Mouse (Mus musculus) embryonic fibroblast, embryonic 13.5 days (primary cell): ENCODE measurements around the gene Gm20388. TPM values are rescaled to one million over a fixed set of nuclear protein-coding genes. Genes with fewer than 3 reads are reported as not detected.
"Not testable (repeated sequence)": the region's sequence is repeated elsewhere in the genome, so short reads cannot be mapped to it uniquely, and the experiment has no call there.

Source experiments
- H3K27ac ChIP-seq: 2 replicates; pipeline ENCODE4 v1.5.1; 2012; ENCODE audit warnings: low read length, control low read depth, inconsistent platforms; ENCODE audit not compliant: insufficient read depth
- H3K4me1 ChIP-seq: 2 replicates; pipeline ENCODE4 v1.6.1; 2011; ENCODE audit warnings: low read length; ENCODE audit not compliant: control insufficient read depth, insufficient read depth
- H3K4me3 ChIP-seq: 2 replicates; pipeline ENCODE4 v1.5.1; 2011; ENCODE audit warnings: mild to moderate bottlenecking, control low read depth, low read length; ENCODE audit not compliant: insufficient read depth
- CTCF ChIP-seq: IDR thresholded peaks from 2 replicates; pipeline ENCODE4 v1.5.1; 2011; ENCODE audit warnings: mild to moderate bottlenecking, control low read depth, low read length, moderate library complexity, borderline replicate concordance; ENCODE audit not compliant: insufficient read depth
- POLR2A ChIP-seq: IDR thresholded peaks from 2 replicates; pipeline ENCODE4 v1.6.1; 2011; ENCODE audit warnings: low read depth, mild to moderate bottlenecking, control low read depth, low read length, moderate library complexity
- polyA plus RNA-seq: library from polyadenylated mRNA; stranded (reverse); fragments of >200 nt; gene quantifications from 2 replicates; pipeline ENCODE4 v1.2.4, GENCODE M21; 2011; ENCODE audit warnings: low read depth; ENCODE audit not compliant: missing spikeins, insufficient read length

Gene Gm20388
- polyA plus RNA-seq, 1 experiment: 82.8 TPM

DNA sequence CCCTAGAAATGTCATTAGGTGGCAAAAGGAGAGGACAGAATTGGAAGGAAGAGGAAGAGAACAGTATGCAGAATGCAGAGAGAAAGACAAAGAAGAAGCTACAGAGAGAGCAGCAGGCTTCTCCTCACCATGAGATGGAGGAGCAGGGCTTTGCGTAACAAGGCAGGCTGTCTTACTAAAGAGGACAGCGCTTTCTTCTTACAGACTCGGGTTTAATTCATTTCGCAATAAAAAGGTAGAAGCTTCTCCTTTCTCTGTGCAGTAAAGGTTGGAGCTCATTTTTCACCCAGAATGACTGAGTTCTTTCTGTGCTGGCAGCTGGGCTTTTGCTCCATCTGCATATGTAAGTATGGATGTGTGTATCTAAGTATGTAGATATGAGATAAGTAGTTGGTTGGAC lies 3369.2 kb downstream of the Gm20388 start:
- H3K27ac ChIP-seq: no peak overlapping the region
- TF ChIP-seq CTCF (no peak), POLR2A (no peak)
- H3K4me3 ChIP-seq: no peak overlapping the region

DNA sequence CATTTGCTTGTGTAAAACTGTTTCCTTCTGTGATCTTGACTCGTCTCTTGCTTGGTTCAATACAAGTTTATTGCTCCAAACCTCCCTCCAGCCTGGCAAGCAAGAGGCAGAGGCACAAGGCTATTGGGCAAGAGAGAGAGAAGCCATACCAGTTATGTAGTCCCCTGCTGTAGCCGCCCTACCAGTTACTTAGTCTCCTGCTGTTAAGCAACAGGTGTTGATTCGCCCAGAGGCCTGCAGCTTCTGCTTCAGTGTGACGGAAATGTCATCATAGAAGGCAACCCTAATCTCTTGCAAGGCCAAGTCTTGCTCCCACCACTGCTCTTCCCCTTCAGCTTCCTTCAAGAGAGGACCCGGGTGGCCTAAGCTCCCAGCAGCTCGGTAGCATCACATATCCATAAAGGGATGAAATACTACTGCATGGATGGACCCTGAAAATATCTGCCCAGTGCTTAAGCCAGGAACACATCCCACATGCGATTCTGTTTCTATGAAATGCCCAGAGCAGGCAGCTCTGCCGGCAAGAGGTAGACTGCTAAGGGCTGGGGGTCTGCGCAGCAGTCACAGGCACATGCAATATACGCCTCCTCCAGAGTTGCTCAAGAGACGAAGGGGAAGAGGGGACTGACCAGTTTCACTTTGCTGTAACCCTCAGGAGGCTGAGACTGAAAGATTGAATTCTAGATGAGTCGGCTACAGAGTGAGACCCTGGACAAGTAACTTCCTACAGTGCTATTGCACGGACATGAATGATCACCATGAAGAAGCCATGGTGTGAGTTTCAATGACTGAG lies 3369.9 kb downstream of the Gm20388 start:
- Histone ChIP-seq H3K27ac (no peak overlapping the region), H3K4me3 (no peak overlapping the region)

More for the DNA sequence above, 3369.2 kb downstream of the Gm20388 start:
- peaks cover 7% of the 10 kb centered on the region for H3K4me1 ChIP-seq

DNA sequence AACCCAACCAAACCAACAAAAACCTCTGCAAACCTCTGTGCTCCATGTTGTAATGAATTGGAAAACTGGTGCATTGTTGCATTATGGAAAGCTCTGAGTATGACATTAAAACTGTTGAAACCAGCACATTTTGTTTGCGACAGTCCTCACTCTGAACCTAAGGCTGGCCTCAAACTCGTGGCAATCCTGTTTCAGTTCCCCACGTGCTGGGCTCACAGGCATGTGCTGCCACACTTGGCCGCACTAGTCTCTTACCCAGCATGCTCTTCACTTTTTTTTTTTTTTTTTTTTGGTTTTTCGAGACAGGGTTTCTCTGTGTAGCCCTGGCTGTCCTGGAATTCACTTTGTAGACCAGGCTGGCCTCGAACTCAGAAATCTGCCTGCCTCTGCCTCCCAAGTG lies 3372.4 kb downstream of the Gm20388 start:
- H3K27ac ChIP-seq, H3K4me1 ChIP-seq, H3K4me3 ChIP-seq: not testable (repeated sequence)

More for the DNA sequence above, 3369.9 kb downstream of the Gm20388 start:
- H3K4me1 ChIP-seq: peaks cover 8% of the 10 kb centered on the region
- TF ChIP-seq CTCF (no peak), POLR2A (no peak)

DNA sequence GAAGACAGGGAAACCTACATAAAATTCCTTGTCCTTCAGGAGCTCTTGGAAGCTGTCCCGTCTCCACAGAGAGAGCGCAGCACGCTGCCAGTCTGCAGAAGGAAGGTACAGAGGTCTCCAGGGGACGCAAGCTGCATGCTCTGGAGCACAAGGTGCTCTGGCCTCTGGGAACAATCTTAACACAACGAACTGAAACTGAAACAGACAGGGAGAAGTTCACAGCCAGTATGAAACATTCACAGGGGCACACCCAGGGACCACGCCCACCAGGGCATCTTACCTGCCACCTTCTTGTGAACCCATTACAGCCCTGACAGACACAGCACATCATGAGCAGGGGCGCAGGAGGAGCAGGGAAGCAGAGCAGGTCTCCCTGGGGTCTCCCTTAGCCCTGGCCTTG lies 3373.3 kb downstream of the Gm20388 start:
- no peak for TF ChIP-seq CTCF
- TF ChIP-seq POLR2A: no peak
- Histone ChIP-seq H3K27ac (no peak overlapping the region), H3K4me3 (no peak overlapping the region), H3K4me1 (peaks cover 6% of the 10 kb centered on the region)

DNA sequence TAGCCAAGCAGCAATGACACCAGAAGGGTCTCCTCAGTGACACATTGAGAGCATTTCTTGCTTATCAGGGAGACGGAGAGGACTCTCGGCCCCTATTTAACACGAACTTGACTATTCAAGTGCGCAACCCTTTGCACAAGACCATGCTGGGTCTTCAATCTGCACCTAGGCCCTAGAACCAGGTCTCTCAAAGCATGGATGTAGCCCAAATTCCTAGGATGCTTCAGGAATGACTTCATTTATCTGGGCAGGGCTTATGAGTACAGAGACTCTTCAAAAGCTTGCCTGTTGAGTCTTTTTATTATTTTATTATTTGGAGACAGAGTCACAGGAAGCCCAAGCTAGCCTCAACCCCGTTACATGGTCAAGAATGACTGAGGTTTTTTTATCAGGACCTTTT lies 3373.9 kb downstream of the Gm20388 start:
- Histone ChIP-seq H3K27ac (no peak overlapping the region), H3K4me3 (no peak overlapping the region), H3K4me1 (peaks cover 6% of the 10 kb centered on the region)
- TF ChIP-seq CTCF (no peak), POLR2A (no peak)

DNA sequence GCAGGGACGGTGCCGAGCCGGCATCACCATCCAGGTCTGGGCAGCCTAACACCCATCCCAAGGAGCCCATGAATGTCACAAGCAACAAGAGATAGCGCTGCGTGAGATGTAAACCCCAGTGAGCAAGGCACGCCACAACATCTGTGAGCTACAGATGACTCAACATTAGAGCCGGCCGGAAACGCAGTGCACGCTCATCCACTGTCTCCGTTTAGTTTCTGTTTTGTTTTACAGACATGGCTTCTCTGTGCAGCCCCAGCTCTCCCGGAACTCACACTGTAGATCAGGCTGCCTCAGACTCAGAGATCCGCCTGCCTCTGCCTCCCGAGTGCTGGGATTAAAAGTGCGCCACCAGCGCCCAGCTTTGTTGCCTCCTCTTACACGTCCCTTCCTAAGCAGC lies 3376.7 kb downstream of the Gm20388 start:
- no peak for TF ChIP-seq POLR2A
- no peak for TF ChIP-seq CTCF

DNA sequence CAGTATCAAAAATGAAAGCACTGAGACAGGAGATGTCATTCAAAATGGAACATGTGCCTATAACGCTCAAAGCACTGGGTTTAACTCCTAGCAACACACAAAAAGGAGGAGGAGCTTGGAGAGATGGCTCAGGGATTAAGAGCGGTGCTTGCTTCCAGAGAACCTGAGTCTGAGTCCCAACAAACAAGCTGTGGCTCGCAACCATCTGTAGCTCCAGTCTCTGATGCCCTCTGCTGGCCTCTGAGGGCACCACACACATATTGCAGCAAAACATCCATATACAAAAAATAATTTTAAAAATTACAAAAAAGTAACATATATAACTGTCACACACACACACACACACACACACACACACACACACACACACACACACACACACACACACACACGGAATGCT lies 3379.5 kb downstream of the Gm20388 start:
- no peak for TF ChIP-seq POLR2A
- TF ChIP-seq CTCF: peak; percentile 53; the same call in 1 of the 2 replicates
- H3K4me1 ChIP-seq: 0 out of 2 replicates have a peak, but pooled peaks cover 2% of the 10 kb centered on the region
- no peak overlapping the region for H3K4me3 ChIP-seq
- H3K27ac ChIP-seq: no peak overlapping the region

More for the DNA sequence above, 3376.7 kb downstream of the Gm20388 start:
- H3K27ac ChIP-seq: no peak overlapping the region
- peaks cover 6% of the 10 kb centered on the region for H3K4me1 ChIP-seq
- H3K4me3 ChIP-seq: no peak overlapping the region

DNA sequence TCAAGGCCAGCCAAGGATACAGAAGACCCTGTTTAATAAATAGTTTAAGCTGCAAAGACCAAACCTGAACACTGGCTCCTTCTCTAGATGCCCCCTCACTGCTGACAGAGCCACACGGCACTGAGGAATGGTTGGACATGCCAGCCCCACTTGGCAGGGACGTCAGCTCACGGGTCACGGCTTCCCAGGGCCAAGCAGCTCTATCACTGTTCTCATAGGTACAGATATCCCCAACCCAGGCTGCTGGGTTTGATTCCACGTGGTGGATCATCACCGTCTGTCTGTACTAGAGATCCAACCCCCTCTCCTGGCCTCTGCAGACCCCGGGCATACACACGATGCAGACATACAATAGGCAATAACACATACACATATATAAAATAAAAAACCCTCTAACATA lies 3380.0 kb downstream of the Gm20388 start:
- no peak overlapping the region for H3K27ac ChIP-seq
- H3K4me3 ChIP-seq: no peak overlapping the region
- H3K4me1 ChIP-seq: 0 out of 2 replicates have a peak, but pooled peaks cover 2% of the 10 kb centered on the region
- TF ChIP-seq CTCF: no peak
- TF ChIP-seq POLR2A: no peak

DNA sequence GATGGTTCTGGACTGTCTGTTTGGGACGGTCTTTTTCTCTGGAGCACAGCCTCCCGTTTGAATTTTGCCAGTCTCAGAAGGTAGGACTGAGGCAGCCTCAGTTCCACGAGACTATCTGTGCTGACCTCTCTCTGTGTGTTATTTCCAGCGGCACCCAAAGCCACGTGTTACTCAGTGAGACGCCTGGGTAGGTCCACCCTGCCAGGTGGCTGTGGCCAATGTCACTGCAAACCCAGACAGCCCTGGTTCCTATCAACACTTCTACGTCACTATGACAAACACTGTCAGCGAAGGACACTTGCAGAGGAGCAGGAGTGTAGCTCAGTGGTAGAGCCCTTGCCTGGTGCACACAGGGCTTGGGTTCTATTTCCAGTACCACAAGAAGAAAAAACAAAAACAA lies 3381.1 kb downstream of the Gm20388 start:
- Histone ChIP-seq H3K27ac (no peak overlapping the region), H3K4me3 (no peak overlapping the region), H3K4me1 (0 out of 2 replicates have a peak, but pooled peaks cover 2% of the 10 kb centered on the region)
- TF ChIP-seq CTCF (no peak), POLR2A (no peak)

DNA sequence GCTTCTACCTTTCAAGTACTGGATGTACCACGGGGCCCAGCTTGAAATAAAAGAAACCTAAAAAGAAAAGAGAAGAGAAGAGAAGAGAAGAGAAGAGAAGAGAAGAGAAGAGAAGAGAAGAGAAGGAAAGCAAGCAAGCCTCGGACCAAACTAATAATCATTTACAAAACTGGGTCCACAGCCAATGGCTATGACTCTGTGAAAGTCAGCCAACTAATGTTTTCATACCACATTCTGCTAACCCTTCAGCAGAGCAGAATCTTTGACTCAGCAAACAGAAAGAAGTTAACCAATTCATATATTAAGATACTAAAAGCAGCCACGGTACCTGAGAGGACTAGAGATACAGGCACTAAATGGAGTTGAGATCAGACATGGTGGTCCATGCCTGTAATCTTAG lies 3381.6 kb downstream of the Gm20388 start:
- Histone ChIP-seq H3K27ac (no peak overlapping the region), H3K4me3 (no peak overlapping the region), H3K4me1 (0 out of 2 replicates have a peak, but pooled peaks cover 2% of the 10 kb centered on the region)
- TF ChIP-seq CTCF: no peak
- TF ChIP-seq POLR2A: no peak
